Mouse (Mus musculus): ENCODE data around the gene Msl2.

Gene Msl2

DNA sequence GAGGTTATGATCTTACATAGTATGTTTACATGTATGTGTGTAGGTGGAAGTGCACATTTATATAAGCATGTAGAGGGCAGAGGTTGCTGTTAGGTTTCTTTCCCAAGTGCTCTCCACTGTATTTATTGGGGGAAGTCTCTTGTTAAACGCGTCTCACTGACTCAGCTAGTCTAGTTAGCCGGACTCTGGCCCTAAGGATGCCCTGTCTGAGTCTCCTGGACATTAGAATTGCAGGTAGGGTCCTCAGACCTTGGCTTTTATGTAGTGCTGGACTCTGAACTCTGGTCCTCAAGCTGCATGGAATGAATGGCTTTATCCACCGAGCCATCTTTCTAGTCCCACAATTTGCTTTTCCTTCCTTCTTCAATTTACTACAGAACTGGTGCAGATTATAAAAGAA is 69.7 kb downstream of the Msl2 start:
- DNase-seq (ENCODE audit: extremely low read depth, low read depth), result no peak

GRCm38 (mm10) chr9:101152872-101153271 is 79.0 kb downstream of the Msl2 start:
- no peak for DNase-seq (ENCODE audit: extremely low read depth, low read depth)

Data from MEL-GATA-1-ER (cell line).